Mouse (Mus musculus) heart, adult 2 months (tissue): ENCODE results near the gene Filip1. TPM values are rescaled to one million over a fixed set of nuclear protein-coding genes. Genes with fewer than 3 reads are reported as not detected.
"Not testable (repeated sequence)": the region's sequence is repeated elsewhere in the genome, so short reads cannot be mapped to it uniquely, and the experiment has no call there.

Experiments used
- DNase-seq, 2 experiments: peaks; one replicate each; pipeline ENCODE4 v3.0.0; 2021
- H3K27ac ChIP-seq: fragments of 200-600 bp; 2 replicates; pipeline ENCODE4 v1.8.1; 2022
- H3K27me3 ChIP-seq: fragments of 200-500 bp; 2 replicates; pipeline ENCODE4 v1.6.1; 2012; ENCODE audit warnings: mild to moderate bottlenecking, low read length, inconsistent platforms, mixed read lengths; ENCODE audit not compliant: control insufficient read depth, insufficient read depth
- H3K36me3 ChIP-seq: fragments of 200-500 bp; 2 replicates; pipeline ENCODE4 v1.6.1; 2012; ENCODE audit warnings: low read length, inconsistent platforms; ENCODE audit not compliant: control insufficient read depth, insufficient read depth
- H3K4me1 ChIP-seq: fragments of 200-500 bp; 2 replicates; pipeline ENCODE4 v1.6.1; 2011; ENCODE audit warnings: low read length; ENCODE audit not compliant: control insufficient read depth, insufficient read depth
- H3K4me3 ChIP-seq: fragments of 200-600 bp; 2 replicates; pipeline ENCODE4 v1.8.1; 2022
- H3K79me2 ChIP-seq: fragments of 200-500 bp; replicated peaks from 2 replicates; pipeline ENCODE4 v1.6.1; 2012; ENCODE audit warnings: mild to moderate bottlenecking, inconsistent platforms, low read length, moderate library complexity, mixed read lengths; ENCODE audit not compliant: control insufficient read depth, insufficient read depth
- H3K9ac ChIP-seq: fragments of 200-500 bp; 2 replicates; pipeline ENCODE4 v1.6.1; 2012; ENCODE audit warnings: low read depth, mild to moderate bottlenecking, control low read depth, inconsistent platforms, low read length, mixed read lengths
- CTCF ChIP-seq: fragments of 200-600 bp; IDR thresholded peaks from 2 replicates; pipeline ENCODE4 v1.8.1; 2022; ENCODE audit warnings: antibody characterized with exemption, mild to moderate bottlenecking, moderate library complexity
- EP300 ChIP-seq: fragments of 200-500 bp; IDR thresholded peaks from 2 replicates; pipeline ENCODE4 v1.6.1; 2011; ENCODE audit warnings: low read depth, low read length, control low read depth; ENCODE audit not compliant: insufficient read depth
- POLR2A ChIP-seq: fragments of 200-500 bp; IDR thresholded peaks from 2 replicates; pipeline ENCODE4 v1.6.1; 2011; ENCODE audit warnings: mild to moderate bottlenecking, low read depth, low read length, control low read depth; ENCODE audit not compliant: insufficient read depth
- WGBS: fragments of 180-500 bp; shearing (Covaris S2); methylation state at CpG from one replicate; pipeline ENCODE4 v1.1.7; 2018; 5-methylcytosine and 5-hydroxymethylcytosine counted together
- intact Hi-C: fragments of 180-260 bp; cut with DNase I; formaldehyde crosslinking; loops from one replicate; pipeline ENCODE4 v1.15.1; 2025
- polyA plus RNA-seq: library from polyadenylated mRNA; depleted of rRNA; stranded (reverse); fragments of >200 nt; gene quantifications from 2 replicates; pipeline ENCODE4 v1.2.3, GENCODE M21; 2012
- total RNA-seq, 2 experiments: library from RNA; stranded (reverse); gene quantifications; 2 replicates each; pipeline ENCODE4 v1.2.3; 2021

Filip1 gene
- total and polyA plus RNA-seq, 3 experiments = 18.8 to 126 (median 91.1) TPM

- Histone ChIP-seq H3K4me1 (no peaks in the 10 kb centered on the region), H3K36me3 (no peaks in the 10 kb centered on the region), H3K27me3 (no peaks in the 10 kb centered on the region), H3K9ac (no peak overlapping the region), H3K27ac (no peak overlapping the region), H3K4me3 (no peak overlapping the region), H3K79me2 (no peaks in the 10 kb centered on the region; the same call in 1 of the 2 replicates)
- no peak for DNase-seq
- WGBS = 85% methylated on average over 13 of the region's 13 CpGs
- intact Hi-C loops = no loop called here
- TF ChIP-seq POLR2A = no peak
- no peak for TF ChIP-seq CTCF
- TF ChIP-seq EP300 = no peak
These were observed 24.8 kb upstream of the Filip1 start for GRCm38 (mm10) chr9:80037262-80037996.

- intact Hi-C loops = loop anchor here (10.0 kb wide), 1 partner anchor 1252 kb away; no protein-coding TSS in a partner anchor
- TF ChIP-seq POLR2A (no peak), CTCF (no peak), EP300 (no peak)
- H3K27ac ChIP-seq = no peak overlapping the region
- H3K9ac ChIP-seq = no peak overlapping the region
- 34% methylated on average over 6 of the region's 6 CpGs for WGBS
- H3K27me3 ChIP-seq = no peaks in the 10 kb centered on the region
- H3K79me2 ChIP-seq = no peaks in the 10 kb centered on the region
- no peak overlapping the region for H3K4me3 ChIP-seq
- H3K36me3 ChIP-seq = no peaks in the 10 kb centered on the region
- H3K4me1 ChIP-seq = peaks cover 3% of the 10 kb centered on the region
- DNase-seq = no peak
These were observed 13.9 kb upstream of the Filip1 start for GRCm38 (mm10) chr9:80026581-80027021.

GRCm38 (mm10) chr9:80026017-80026416, 13.4 kb upstream of the Filip1 start:
- H3K4me1 ChIP-seq = peaks cover 3% of the 10 kb centered on the region
- no peak overlapping the region for H3K9ac ChIP-seq
- no peaks in the 10 kb centered on the region for H3K36me3 ChIP-seq
- intact Hi-C loops = loop anchor here (10.0 kb wide), 1 partner anchor 1251 kb away; no protein-coding TSS in a partner anchor
- no peak overlapping the region for H3K27ac ChIP-seq
- H3K4me3 ChIP-seq = no peak overlapping the region
- peak; percentile 33 to 43 for DNase-seq
- H3K79me2 ChIP-seq = no peaks in the 10 kb centered on the region
- WGBS = 1% methylated on average over 2 of the region's 2 CpGs
- 0 out of 2 replicates have a peak, but pooled peaks have one; percentile 17 for TF ChIP-seq EP300
- no peak for TF ChIP-seq POLR2A
- peak; percentile 91 for TF ChIP-seq CTCF
- no peaks in the 10 kb centered on the region for H3K27me3 ChIP-seq

GRCm38 (mm10) chr9:80025347-80025746, 12.7 kb upstream of the Filip1 start:
- intact Hi-C loops = loop anchor here (10.0 kb wide), 1 partner anchor 1251 kb away; no protein-coding TSS in a partner anchor
- 88% methylated on average over 5 of the region's 5 CpGs for WGBS

GRCm38 (mm10) chr9:80022821-80023220, 10.2 kb upstream of the Filip1 start:
- intact Hi-C loops = loop anchor here (10.0 kb wide), 1 partner anchor 1248 kb away; no protein-coding TSS in a partner anchor
- no peak for DNase-seq
- Histone ChIP-seq H3K27ac (no peak overlapping the region), H3K36me3 (no peaks in the 10 kb centered on the region), H3K4me1 (peaks cover 3% of the 10 kb centered on the region), H3K79me2 (no peaks in the 10 kb centered on the region), H3K9ac (no peak overlapping the region), H3K27me3 (no peaks in the 10 kb centered on the region), H3K4me3 (no peak overlapping the region)
- no peak for TF ChIP-seq POLR2A
- TF ChIP-seq EP300 = no peak
- no peak for TF ChIP-seq CTCF
- WGBS = 68% methylated on average over 8 of the region's 8 CpGs

More at GRCm38 (mm10) chr9:80025347-80025746, 12.7 kb upstream of the Filip1 start:
- H3K4me1 ChIP-seq, H3K4me3 ChIP-seq, H3K36me3 ChIP-seq, H3K79me2 ChIP-seq, H3K27ac ChIP-seq, H3K27me3 ChIP-seq, DNase-seq, H3K9ac ChIP-seq: not testable (repeated sequence)

GRCm38 (mm10) chr9:80021648-80022047, 9.0 kb upstream of the Filip1 start:
- Histone ChIP-seq H3K79me2 (no peaks in the 10 kb centered on the region), H3K27me3 (no peaks in the 10 kb centered on the region), H3K36me3 (no peaks in the 10 kb centered on the region), H3K4me3 (no peak overlapping the region), H3K9ac (no peak overlapping the region), H3K27ac (no peak overlapping the region), H3K4me1 (peaks cover 3% of the 10 kb centered on the region)
- no peak for TF ChIP-seq POLR2A
- no peak for TF ChIP-seq EP300
- no peak for TF ChIP-seq CTCF
- intact Hi-C loops = loop anchor here (10.0 kb wide), 1 partner anchor 1247 kb away; no protein-coding TSS in a partner anchor
- DNase-seq = no peak
- WGBS = 36% methylated on average over 1 of the region's 1 CpGs
